Comparison of ENCODE assay signal across 7 mouse cellular contexts in genomic region chr11:81940988-81941387, GRCm38 (mm10). TPM values are rescaled to one million over a fixed set of nuclear protein-coding genes. Genes with fewer than 3 reads are reported as not detected.
DNase-seq lines count a peak whose midpoint lies in the region; ATAC-seq and TF ChIP-seq lines count a peak whose summit lies in the region.

No protein-coding gene starts in this region.

- peak; percentile 48 for TF ChIP-seq CTCF in kidney, adult 2 months (conservative IDR thresholded peaks at IDR 0.05; ENCODE audit: insufficient read depth, insufficient read length, low read depth, low read length)
- peak; percentile 52 for TF ChIP-seq CTCF in ES-Bruce4 (IDR thresholded peaks at IDR 0.05; ENCODE audit: low read depth, low read length)

- ATAC-seq in kidney, embryonic 16.5 days (ENCODE audit: low FRiP score, low TSS enrichment), result no peak
- ATAC-seq in common myeloid progenitor, adult 5-6 weeks (replicated peaks; ENCODE audit: low read depth, poor library complexity, severe bottlenecking), result peak; percentile 50; the same call in 1 of the 2 replicates

- no peaks in the 10 kb centered on the region for H3K79me2 ChIP-seq in macrophage (ENCODE audit: inconsistent target)

- no peak overlapping the region for H3K9ac ChIP-seq in kidney, embryonic 16.5 days (replicated peaks; ENCODE audit: low read length)
- no peak overlapping the region for H3K9ac ChIP-seq in ES-Bruce4 (ENCODE audit: low read depth, poor library complexity, severe bottlenecking)

- H3K36me3 ChIP-seq in kidney, adult 2 months (ENCODE audit: control insufficient read depth, insufficient read depth, low read length), result no peaks in the 10 kb centered on the region
- H3K36me3 ChIP-seq in kidney, embryonic 16.5 days (ENCODE audit: insufficient read depth, low read length), result no peaks in the 10 kb centered on the region
- H3K36me3 ChIP-seq in ES-Bruce4 (ENCODE audit: control insufficient read depth, insufficient read depth, low read length, poor library complexity, severe bottlenecking) (no peaks in the 10 kb centered on the region), macrophage (ENCODE audit: inconsistent target) (no peaks in the 10 kb centered on the region)

- no peaks in the 10 kb centered on the region for H3K9me3 ChIP-seq in kidney, embryonic 16.5 days (ENCODE audit: low read length)
- no peaks in the 10 kb centered on the region for H3K9me3 ChIP-seq in ES-Bruce4 (replicated peaks; ENCODE audit: control insufficient read depth, insufficient read depth, low read length, poor library complexity, severe bottlenecking)

- no peak overlapping the region for H3K4me3 ChIP-seq in kidney, adult 2 months (ENCODE audit: insufficient read depth, low read depth, low read length)
- no peak overlapping the region for H3K4me3 ChIP-seq in kidney, embryonic 16.5 days (ENCODE audit: low read length)
- H3K4me3 ChIP-seq in ES-Bruce4 (ENCODE audit: low read depth, low read length), result no peak overlapping the region
- H3K4me3 ChIP-seq in macrophage (ENCODE audit: inconsistent target), result no peak overlapping the region

- no peak overlapping the region for H3K4me2 ChIP-seq in kidney, embryonic 16.5 days (replicated peaks; ENCODE audit: low read depth, low read length)

- no peak for TF ChIP-seq POLR2A in kidney, adult 2 months (IDR thresholded peaks at IDR 0.05; ENCODE audit: low read depth, low read length)
- no peak for TF ChIP-seq POLR2A in ES-Bruce4 (IDR thresholded peaks at IDR 0.05; ENCODE audit: insufficient read depth, low read length)

- no peak for DNase-seq in kidney, adult 2 months
- peak; percentile 38 for DNase-seq in 416B (ENCODE audit: low read depth)
- DNase-seq in urinary bladder, postnatal 4 days (ENCODE audit: low spot score in 2 of 2), result no peak

- no peaks in the 10 kb centered on the region for H3K4me1 ChIP-seq in kidney, adult 2 months (ENCODE audit: control insufficient read depth, insufficient read depth, low read length)
- H3K4me1 ChIP-seq in kidney, embryonic 16.5 days (ENCODE audit: insufficient read depth, low read length), result no peaks in the 10 kb centered on the region
- no peaks in the 10 kb centered on the region for H3K4me1 ChIP-seq in ES-Bruce4 (ENCODE audit: control insufficient read depth, insufficient read depth, low read length)

- H3K27me3 ChIP-seq in kidney, adult 2 months (replicated peaks; ENCODE audit: control insufficient read depth, insufficient read depth, low read length), result no peaks in the 10 kb centered on the region
- no peaks in the 10 kb centered on the region for H3K27me3 ChIP-seq in kidney, embryonic 16.5 days (ENCODE audit: insufficient read depth, low read length)
- no peaks in the 10 kb centered on the region for H3K27me3 ChIP-seq in ES-Bruce4 (ENCODE audit: control insufficient read depth, insufficient read depth, low read length, poor library complexity, severe bottlenecking)

- TF ChIP-seq EP300 in ES-Bruce4 (IDR thresholded peaks at IDR 0.05; ENCODE audit: insufficient read depth, low read depth, low read length), result no peak

- WGBS in kidney, adult 2 months, result 5% methylated on average over 1 of the region's 1 CpGs
- whole genome bisulfite sequencing in kidney, embryonic 16.5 days, result 20% methylated on average over 1 of the region's 1 CpGs
- 29% methylated on average over 1 of the region's 1 CpGs for WGBS in macrophage (ENCODE audit: missing documents)

- no peak overlapping the region for H3K27ac ChIP-seq in kidney, adult 2 months (ENCODE audit: insufficient read depth, low read depth, low read length)
- H3K27ac ChIP-seq in kidney, embryonic 16.5 days (ENCODE audit: low read length), result no peak overlapping the region
- no peak overlapping the region for H3K27ac ChIP-seq in ES-Bruce4 (ENCODE audit: insufficient read depth, low read length)
- 0 out of 2 replicates have a peak overlapping the region, but pooled peaks have one; percentile 22 for H3K27ac ChIP-seq in macrophage

RNA-seq across cellular contexts. Expression of gene Asic2, which starts 27.3 kb away (rescaled TPM):
- 0.75 and 1.1 TPM in 2 replicates for polyA plus RNA-seq in kidney, adult 2 months (2012; rRNA removed)
- polyA plus RNA-seq in kidney, embryonic 16.5 days (2015; fragmentation: Nextera tagmentation; extraction: Ambion mirVana), result 2.8 and 3.6 TPM in 2 replicates
- polyA plus RNA-seq in ES-Bruce4 (2011; ENCODE audit: insufficient read depth, insufficient read length, low read depth, missing spikeins) (not detected in 2 replicates), macrophage (2018) (not detected in 3 replicates)
- not detected in 2 replicates for total RNA-seq in common myeloid progenitor, adult 5-6 weeks (2017)
- not detected for total RNA-seq in macrophage (2018; cell fraction: chromatin; rRNA removed)
- not detected for total RNA-seq in macrophage (2018; cell fraction: cytosol; rRNA removed)
- total RNA-seq in macrophage (2018; cell fraction: nucleus; rRNA removed), result not detected
